Mouse (Mus musculus): ENCODE results near the gene Ripk3.

GRCm38 (mm10) chr14:55826551-55827340 is 38.1 kb upstream of the Ripk3 start:
- TF ChIP-seq CTCF (IDR thresholded peaks at IDR 0.05; ENCODE audit: extremely low read depth, insufficient read length, insufficient replicate concordance, low read depth, low read length): no peak
- TF ChIP-seq POLR2A (IDR thresholded peaks at IDR 0.05; ENCODE audit: low read depth, low read length): no peak
